Mouse (Mus musculus) liver, embryonic 14.5 days (tissue): ENCODE measurements around the gene Hoxb3. TPM values are rescaled to one million over a fixed set of nuclear protein-coding genes. Genes with fewer than 3 reads are reported as not detected.

ENCODE experiments used
- ATAC-seq: fragments of 200-750 bp; cut with Nextera tagmentation; 2 replicates; pipeline ENCODE4 v1.8.0; 2017; ENCODE audit warnings: moderate number of reproducible peaks, mild to moderate bottlenecking, moderate library complexity; ENCODE audit not compliant: insufficient read depth
- DNase-seq, 3 experiments: peaks; one replicate each; pipeline ENCODE4 v3.0.0-alpha.2; 2012 to 2013; ENCODE audit warnings: low read depth in 3 of 3, low spot score in 3 of 3
- H3K27ac ChIP-seq: fragments of 300-500 bp; sonication (generic); 2 replicates; pipeline ENCODE4 v1.5.1; 2014; ENCODE audit warnings: moderate library complexity, mild to moderate bottlenecking, control low read depth, inconsistent platforms
- H3K27me3 ChIP-seq: fragments of 300-500 bp; sonication (generic); 2 replicates; pipeline ENCODE4 v1.6.1; 2014; ENCODE audit warnings: mild to moderate bottlenecking, low read length, moderate library complexity; ENCODE audit not compliant: control insufficient read depth, insufficient read depth
- H3K36me3 ChIP-seq: fragments of 300-500 bp; sonication (generic); replicated peaks from 2 replicates; pipeline ENCODE4 v1.6.1; 2014; ENCODE audit warnings: low read depth; ENCODE audit not compliant: control insufficient read depth, insufficient read depth
- H3K4me1 ChIP-seq, 2 experiments: fragments of 200-500 bp in 1 of 2; fragments of 300-500 bp in 1 of 2; sonication (generic) in 1 of 2; replicated peaks; 2 replicates each; pipeline ENCODE4 v1.6.1; 2012 to 2014; ENCODE audit warnings: antibody characterized with exemption in 1 of 2, inconsistent platforms in 1 of 2, low read length in 1 of 2; ENCODE audit not compliant: control insufficient read depth in 2 of 2, insufficient read depth in 2 of 2
- H3K4me2 ChIP-seq: fragments of 300-500 bp; sonication (generic); 2 replicates; pipeline ENCODE4 v1.6.1; 2014; ENCODE audit warnings: low read depth, mild to moderate bottlenecking, control low read depth, moderate library complexity
- H3K4me3 ChIP-seq, 2 experiments: fragments of 200-500 bp in 1 of 2; fragments of 300-500 bp in 1 of 2; sonication (generic) in 1 of 2; 2 replicates each; pipeline ENCODE4 v1.5.1; 2012 to 2014; ENCODE audit warnings: low read depth in 2 of 2, low read length in 2 of 2, mild to moderate bottlenecking in 2 of 2, control low read depth in 1 of 2, inconsistent platforms in 1 of 2, moderate library complexity in 1 of 2; ENCODE audit not compliant: insufficient read depth in 1 of 2
- H3K9ac ChIP-seq: fragments of 300-500 bp; sonication (generic); replicated peaks from 2 replicates; pipeline ENCODE4 v1.6.1; 2014; ENCODE audit warnings: mild to moderate bottlenecking, control low read depth, moderate library complexity
- H3K9me3 ChIP-seq: fragments of 300-500 bp; sonication (generic); 2 replicates; pipeline ENCODE4 v1.6.1; 2016; ENCODE audit warnings: low read length, mixed read lengths; ENCODE audit not compliant: control insufficient read depth
- CTCF ChIP-seq: IDR thresholded peaks from 2 replicates; pipeline ENCODE4 v1.5.1; 2016; ENCODE audit warnings: antibody characterized with exemption, low read depth, control low read depth
- EP300 ChIP-seq: IDR thresholded peaks from 2 replicates; pipeline ENCODE4 v1.6.1; 2016; ENCODE audit warnings: antibody characterized with exemption, low read depth
- WGBS: fragments of 180-500 bp; shearing (Covaris S2); extraction: QIAGEN DNeasy Blood & Tissue Kit; methylation state at CpG from one replicate; pipeline ENCODE4 v1.1.7; 2014; ENCODE audit not compliant: insufficient replicate concordance; 5-methylcytosine and 5-hydroxymethylcytosine counted together
- polyA plus RNA-seq, 2 experiments: library from polyadenylated mRNA; depleted of rRNA in 1 of 2; stranded (reverse) in 1 of 2; unstranded in 1 of 2; fragments of >200 nt; fragmentation: Nextera tagmentation in 1 of 2; extraction: Ambion mirVana in 1 of 2; gene quantifications; 2 replicates each; pipeline versions ENCODE4 v1.2.1 to v1.2.3; 2012 to 2014

Gene Hoxb3
- polyA plus RNA-seq (2012; rRNA removed) (0.38 and 0.66 TPM in 2 replicates), polyA plus RNA-seq (2014; fragmentation: Nextera tagmentation; extraction: Ambion mirVana) (not detected in 2 replicates)

DNA sequence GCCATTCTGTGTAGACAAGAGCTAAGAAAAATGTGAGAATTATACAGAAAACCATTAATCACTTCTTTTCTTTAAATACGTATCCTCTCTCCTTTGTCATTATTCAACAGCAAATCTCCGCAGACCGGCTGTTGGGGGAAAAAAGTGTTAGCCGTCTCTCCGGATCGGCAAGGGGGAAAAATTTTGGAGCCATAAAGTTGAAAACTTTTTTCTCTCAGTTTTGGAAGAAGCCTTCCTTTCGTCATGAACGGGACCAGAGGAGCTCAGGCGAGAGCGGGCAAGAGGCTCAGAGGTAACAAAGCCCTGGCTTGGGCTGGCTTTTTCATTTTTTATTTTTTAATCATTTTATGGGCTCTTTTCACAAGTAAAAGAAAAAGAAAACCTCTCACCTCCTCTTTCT, at the start of gene Hoxb3:
Gene Hoxb3 (plus strand): TSS at position 173 of the 400 bp plus-strand sequence.
- Histone ChIP-seq H3K4me2 (no peak within 1 kb of the TSS), H3K9me3 (no peaks in the 10 kb centered on the region), H3K4me3 (no peak within 1 kb of the TSS), H3K27ac (no peak within 1 kb of the TSS), H3K4me1 (no peaks in the 10 kb centered on the region), H3K9ac (no peak within 1 kb of the TSS), H3K27me3 (peaks cover 72% of the 10 kb centered on the region), H3K36me3 (no peaks in the 10 kb centered on the region)
- TF ChIP-seq EP300, result no peak
- TF ChIP-seq CTCF, result no peak
- no peak for ATAC-seq
- WGBS, result 55% methylated on average over 10 of the region's 10 CpGs
- DNase-seq, result no peak

DNA sequence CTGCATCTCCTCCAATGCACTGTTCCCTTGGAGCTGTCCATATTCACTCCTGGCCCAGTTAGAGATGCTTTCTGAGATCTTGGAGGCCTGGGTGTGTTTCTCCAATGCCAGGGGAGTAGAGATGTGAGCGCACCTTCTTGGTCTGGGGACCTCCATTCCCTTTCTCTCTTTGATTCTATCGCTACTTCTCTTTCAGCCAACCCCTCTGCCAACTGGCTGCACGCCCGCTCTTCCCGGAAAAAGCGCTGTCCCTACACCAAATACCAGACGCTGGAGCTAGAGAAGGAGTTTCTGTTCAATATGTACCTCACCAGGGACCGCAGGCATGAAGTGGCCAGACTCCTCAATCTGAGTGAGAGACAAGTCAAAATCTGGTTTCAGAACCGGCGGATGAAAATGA, 48.7 kb upstream of the Hoxb3 start:
- Histone ChIP-seq H3K4me1 (no peaks in the 10 kb centered on the region), H3K27ac (no peak overlapping the region), H3K9ac (no peak overlapping the region), H3K4me3 (no peak overlapping the region), H3K27me3 (peaks cover 100% of the 10 kb centered on the region), H3K9me3 (no peaks in the 10 kb centered on the region), H3K4me2 (no peak overlapping the region), H3K36me3 (no peaks in the 10 kb centered on the region)
- TF ChIP-seq EP300 (no peak), CTCF (no peak)
- no peak for DNase-seq
- no peak for ATAC-seq
- 21% methylated on average over 10 of the region's 10 CpGs for WGBS

GRCm38 (mm10) chr11:96275896-96276295, 47.2 kb upstream of the Hoxb3 start:
- Histone ChIP-seq H3K27ac (no peak overlapping the region), H3K9ac (no peak overlapping the region), H3K4me1 (no peaks in the 10 kb centered on the region), H3K4me3 (no peak overlapping the region), H3K9me3 (no peaks in the 10 kb centered on the region), H3K36me3 (no peaks in the 10 kb centered on the region), H3K4me2 (no peak overlapping the region), H3K27me3 (peaks cover 100% of the 10 kb centered on the region)
- DNase-seq (no peak), ATAC-seq (no peak)
- TF ChIP-seq CTCF, result no peak
- no peak for TF ChIP-seq EP300
- 14% methylated on average over 4 of the region's 4 CpGs for WGBS

DNA sequence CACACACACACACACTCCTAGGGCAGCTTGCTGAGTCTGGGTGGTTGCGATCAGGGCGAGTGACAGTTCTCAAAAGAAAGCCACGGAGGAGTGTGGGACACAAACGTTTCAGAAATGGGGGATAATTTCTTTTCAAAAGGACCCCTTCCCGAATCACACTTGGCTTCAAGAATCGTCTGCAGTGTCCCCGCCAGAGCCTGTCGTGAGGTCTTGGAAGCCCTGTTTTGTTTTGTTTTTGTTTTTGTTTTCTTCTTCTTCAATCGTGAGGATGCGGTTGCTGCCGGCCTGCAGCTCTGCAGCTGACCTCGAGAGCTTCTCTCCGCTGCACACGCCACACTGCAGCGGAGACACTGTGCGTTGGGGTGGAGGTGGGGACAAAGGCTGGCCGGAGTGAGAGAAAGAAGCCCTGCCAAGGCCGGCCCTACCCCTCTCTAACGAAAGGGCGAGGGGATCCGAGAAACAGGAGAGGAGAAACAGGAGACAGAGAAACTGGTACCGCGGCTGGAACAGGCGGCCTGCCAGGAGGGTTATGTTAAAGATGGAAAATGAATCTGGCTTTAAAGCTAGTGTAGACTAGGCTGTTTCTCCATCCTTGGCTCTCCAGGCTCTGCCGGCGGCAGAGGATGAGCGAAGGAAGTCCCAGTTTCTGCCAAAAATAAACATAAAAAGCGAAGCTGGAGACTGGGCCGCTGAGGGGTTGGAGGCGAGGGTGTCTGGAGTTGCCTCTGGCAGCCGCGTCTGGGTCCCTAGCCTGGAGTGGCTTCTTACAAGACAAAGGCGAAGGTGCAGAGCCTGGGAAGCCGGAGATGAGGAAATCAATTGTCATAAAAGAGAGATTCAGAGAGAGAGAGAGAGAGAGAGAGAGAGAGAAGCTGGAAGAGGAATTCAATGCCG, 45.7 kb upstream of the Hoxb3 start:
- no peak overlapping the region for H3K9ac ChIP-seq

DNA sequence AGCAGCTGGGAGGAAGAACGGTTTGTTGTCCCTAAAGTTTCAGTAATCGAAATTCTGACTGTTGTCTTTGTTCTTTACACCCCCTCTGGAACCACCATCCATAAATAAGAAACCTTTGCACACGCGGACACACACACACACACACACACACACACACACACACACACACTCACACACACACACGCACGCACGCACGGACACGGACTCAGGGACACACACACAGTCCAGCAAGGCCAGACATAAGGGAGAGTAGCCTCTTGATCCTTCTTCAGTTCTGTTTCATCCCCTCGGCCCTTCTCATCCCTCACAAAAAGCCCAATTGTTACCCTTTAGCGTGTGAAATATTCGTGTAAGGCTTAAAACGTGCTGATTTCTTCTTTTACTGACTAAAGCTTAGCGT, 44.8 kb upstream of the Hoxb3 start:
- H3K4me3 ChIP-seq, result no peak overlapping the region
- H3K36me3 ChIP-seq, result no peaks in the 10 kb centered on the region
- H3K9ac ChIP-seq, result no peak overlapping the region
- no peak overlapping the region for H3K27ac ChIP-seq
- TF ChIP-seq CTCF (no peak), EP300 (no peak)
- 10% methylated on average over 14 of the region's 14 CpGs for WGBS
- ATAC-seq, result no peak
- H3K9me3 ChIP-seq, result no peaks in the 10 kb centered on the region
- H3K27me3 ChIP-seq, result peaks cover 100% of the 10 kb centered on the region
- H3K4me1 ChIP-seq, result no peaks in the 10 kb centered on the region
- DNase-seq, result no peak
- H3K4me2 ChIP-seq, result no peak overlapping the region

More for the DNA sequence above, 45.7 kb upstream of the Hoxb3 start:
- ATAC-seq (no peak), DNase-seq (no peak)
- H3K27me3 ChIP-seq, result peaks cover 100% of the 10 kb centered on the region
- WGBS, result 2% methylated on average over 35 of the region's 35 CpGs
- no peak overlapping the region for H3K4me3 ChIP-seq
- no peak overlapping the region for H3K4me2 ChIP-seq
- H3K27ac ChIP-seq, result no peak overlapping the region
- H3K36me3 ChIP-seq, result no peaks in the 10 kb centered on the region
- no peaks in the 10 kb centered on the region for H3K9me3 ChIP-seq
- H3K4me1 ChIP-seq, result no peaks in the 10 kb centered on the region
- TF ChIP-seq CTCF (no peak), EP300 (no peak)
